Mouse (Mus musculus) spleen, postnatal 10 days (tissue): ENCODE results near the gene Zfp423.

Source experiments
- DNase-seq, 2 experiments: peaks; one replicate each; pipeline ENCODE4 v3.0.0; 2021 to 2022; ENCODE audit warnings: low spot score in 2 of 2

The Zfp423 gene

GRCm38 (mm10) chr8:87804327-87804900 lies 155.0 kb downstream of the Zfp423 start:
- no peak for DNase-seq

- DNase-seq = no peak
Measured at GRCm38 (mm10) chr8:87803437-87803836, 156.0 kb downstream of the Zfp423 start.

GRCm38 (mm10) chr8:87802571-87802970 lies 156.8 kb downstream of the Zfp423 start:
- no peak for DNase-seq

- DNase-seq = no peak
Measured at GRCm38 (mm10) chr8:87800121-87800520, 159.3 kb downstream of the Zfp423 start.

- DNase-seq = no peak
Measured at GRCm38 (mm10) chr8:87796234-87796633, 163.2 kb downstream of the Zfp423 start.

- DNase-seq = no peak
Measured at GRCm38 (mm10) chr8:87794639-87795038, 164.8 kb downstream of the Zfp423 start.

- DNase-seq = no peak
Measured at GRCm38 (mm10) chr8:87791103-87791502, 168.3 kb downstream of the Zfp423 start.

GRCm38 (mm10) chr8:87784641-87785439 lies 174.6 kb downstream of the Zfp423 start:
- DNase-seq = no peak

- DNase-seq = no peak
Measured at GRCm38 (mm10) chr8:87784227-87784626, 175.2 kb downstream of the Zfp423 start.

- no peak for DNase-seq
Measured at GRCm38 (mm10) chr8:87783198-87783597, 176.2 kb downstream of the Zfp423 start.

- DNase-seq = no peak
Measured at GRCm38 (mm10) chr8:87777586-87777985, 181.8 kb downstream of the Zfp423 start.

- DNase-seq = no peak
Measured at GRCm38 (mm10) chr8:87775889-87776288, 183.5 kb downstream of the Zfp423 start.

GRCm38 (mm10) chr8:87774966-87775365 lies 184.4 kb downstream of the Zfp423 start:
- no peak for DNase-seq

- DNase-seq = no peak
Measured at GRCm38 (mm10) chr8:87772894-87773502, 186.4 kb downstream of the Zfp423 start.

GRCm38 (mm10) chr8:87767882-87768281 lies 191.5 kb downstream of the Zfp423 start:
- DNase-seq = no peak

GRCm38 (mm10) chr8:87765276-87765675 lies 194.1 kb downstream of the Zfp423 start:
- no peak for DNase-seq

- no peak for DNase-seq
Measured at GRCm38 (mm10) chr8:87758750-87759149, 200.6 kb downstream of the Zfp423 start.

GRCm38 (mm10) chr8:87754853-87755252 lies 204.5 kb downstream of the Zfp423 start:
- no peak for DNase-seq

- DNase-seq = no peak
Measured at GRCm38 (mm10) chr8:87753636-87754035, 205.8 kb downstream of the Zfp423 start.

GRCm38 (mm10) chr8:87753148-87753547 lies 206.2 kb downstream of the Zfp423 start:
- no peak for DNase-seq

GRCm38 (mm10) chr8:87752710-87753109 lies 206.7 kb downstream of the Zfp423 start:
- DNase-seq = no peak

GRCm38 (mm10) chr8:87747582-87747981 lies 211.8 kb downstream of the Zfp423 start:
- no peak for DNase-seq

GRCm38 (mm10) chr8:87747142-87747541 lies 212.3 kb downstream of the Zfp423 start:
- no peak for DNase-seq
